Mouse (Mus musculus) midbrain, embryonic 12.5 days (tissue): ENCODE measurements around the gene Slc4a4. TPM values are rescaled to one million over a fixed set of nuclear protein-coding genes. Genes with fewer than 3 reads are reported as not detected.

ENCODE experiments used
- ATAC-seq: fragments of 200-750 bp; cut with Nextera tagmentation; 2 replicates; pipeline ENCODE4 v1.8.0; 2017; ENCODE audit warnings: low read depth, moderate TSS enrichment, moderate library complexity; ENCODE audit not compliant: low FRiP score
- H3K27ac ChIP-seq: fragments of 300-500 bp; sonication (generic); replicated peaks from 2 replicates; pipeline ENCODE4 v1.5.1; 2016; ENCODE audit warnings: mild to moderate bottlenecking
- H3K27me3 ChIP-seq: fragments of 300-500 bp; sonication (generic); 2 replicates; pipeline ENCODE4 v1.6.1; 2016; ENCODE audit warnings: mild to moderate bottlenecking
- H3K36me3 ChIP-seq: fragments of 300-500 bp; sonication (generic); 2 replicates; pipeline ENCODE4 v1.6.1; 2016
- H3K4me1 ChIP-seq: fragments of 300-500 bp; sonication (generic); 2 replicates; pipeline ENCODE4 v1.6.1; 2016
- H3K4me2 ChIP-seq: fragments of 300-500 bp; sonication (generic); replicated peaks from 2 replicates; pipeline ENCODE4 v1.6.1; 2016; ENCODE audit warnings: mild to moderate bottlenecking, moderate library complexity
- H3K4me3 ChIP-seq: fragments of 300-500 bp; sonication (generic); 2 replicates; pipeline ENCODE4 v1.5.1; 2016; ENCODE audit warnings: mild to moderate bottlenecking
- H3K9ac ChIP-seq: fragments of 300-500 bp; sonication (generic); replicated peaks from 2 replicates; pipeline ENCODE4 v1.6.1; 2016; ENCODE audit warnings: mild to moderate bottlenecking, moderate library complexity
- H3K9me3 ChIP-seq: fragments of 300-500 bp; sonication (generic); 2 replicates; pipeline ENCODE4 v1.6.1; 2016; ENCODE audit warnings: mild to moderate bottlenecking
- WGBS: fragments of 180-500 bp; shearing (Covaris S2); methylation state at CpG from one replicate; pipeline ENCODE4 v1.1.7; 2016; 5-methylcytosine and 5-hydroxymethylcytosine counted together
- polyA plus RNA-seq: library from polyadenylated mRNA; unstranded; fragments of >200 nt; fragmentation: Nextera tagmentation; extraction: Ambion mirVana; gene quantifications from 2 replicates; pipeline ENCODE4 v1.2.1, GENCODE M21; 2016

Slc4a4 gene
- polyA plus RNA-seq, 1 experiment from 2014 or later = 3.0 TPM

DNA sequence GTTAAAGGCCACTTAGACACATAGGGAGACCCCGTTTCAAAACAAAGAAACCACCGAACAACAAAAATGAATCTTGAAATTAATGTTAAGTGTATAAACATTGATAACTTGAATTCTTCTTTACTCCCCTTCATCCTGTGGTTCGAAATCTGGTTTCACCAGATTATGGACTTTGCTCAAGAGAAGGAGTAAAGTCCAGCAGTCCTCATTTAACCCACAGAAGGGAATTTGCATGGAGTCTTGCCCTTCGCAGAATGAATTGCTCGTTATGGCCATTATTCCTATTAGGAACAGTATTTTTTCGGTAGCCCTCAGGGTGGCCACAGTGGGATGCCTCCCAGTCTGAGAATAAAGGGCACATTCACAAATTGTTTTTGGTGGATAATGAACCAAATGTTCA is 131.9 kb downstream of the Slc4a4 start:
- Histone ChIP-seq H3K27ac (no peak overlapping the region), H3K4me3 (no peak overlapping the region), H3K36me3 (no peaks in the 10 kb centered on the region), H3K4me1 (no peaks in the 10 kb centered on the region), H3K4me2 (no peak overlapping the region), H3K9ac (no peak overlapping the region), H3K9me3 (no peaks in the 10 kb centered on the region), H3K27me3 (no peaks in the 10 kb centered on the region)
- no peak for ATAC-seq
- WGBS = 83% methylated on average over 6 of the region's 6 CpGs

DNA sequence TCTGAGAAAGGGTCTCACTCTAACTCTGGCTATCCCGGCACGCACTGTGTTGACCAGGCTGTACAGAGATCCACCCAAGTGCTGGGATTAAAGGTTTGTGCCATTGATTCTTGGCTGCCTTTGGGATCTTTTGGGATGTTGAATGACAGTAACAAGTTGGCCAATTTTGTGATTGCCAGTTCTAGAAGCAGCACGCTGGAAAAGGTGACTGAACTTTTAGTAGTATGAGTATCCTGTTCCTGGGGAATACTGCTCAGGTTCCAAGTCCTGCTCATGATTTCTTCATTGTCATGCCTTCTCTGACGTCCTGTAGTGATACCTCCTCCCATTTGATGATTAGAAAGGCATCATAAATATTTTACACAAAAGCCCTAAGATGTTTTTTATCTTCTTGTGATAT is 137.8 kb downstream of the Slc4a4 start:
- ATAC-seq = no peak
- WGBS = 90% methylated on average over 4 of the region's 4 CpGs
- Histone ChIP-seq H3K27me3 (no peaks in the 10 kb centered on the region), H3K36me3 (no peaks in the 10 kb centered on the region), H3K27ac (no peak overlapping the region), H3K4me1 (no peaks in the 10 kb centered on the region), H3K4me2 (no peak overlapping the region), H3K9me3 (no peaks in the 10 kb centered on the region), H3K9ac (no peak overlapping the region), H3K4me3 (no peak overlapping the region)

DNA sequence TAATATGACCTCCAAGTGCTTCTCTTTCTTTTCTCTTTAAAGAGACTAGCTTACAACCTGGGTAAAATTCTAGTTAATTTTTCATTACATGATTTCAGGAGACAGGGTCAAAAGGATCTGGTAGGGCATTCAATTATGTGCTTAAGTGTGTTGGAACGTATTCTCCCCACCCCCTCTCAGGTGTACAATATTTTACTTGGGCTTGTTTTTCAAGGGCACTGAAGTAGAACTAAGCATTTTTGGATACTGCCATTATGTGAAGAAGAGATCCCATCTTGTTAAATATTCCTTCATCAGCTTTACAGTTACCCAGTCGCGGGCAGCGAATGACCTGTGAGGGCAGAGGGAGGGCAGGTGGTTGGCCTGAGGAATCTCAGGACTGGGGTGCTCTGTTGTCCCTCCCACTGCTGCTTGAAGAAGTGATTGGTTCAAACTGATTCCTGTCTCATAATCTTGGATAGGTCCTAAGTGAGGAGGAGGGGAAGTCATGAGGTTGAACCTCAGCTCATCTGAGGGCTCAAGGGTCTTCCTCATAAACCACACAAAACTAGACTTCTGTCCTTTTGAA is 141.0 kb downstream of the Slc4a4 start:
- ATAC-seq = no peak
- H3K4me3 ChIP-seq = no peak overlapping the region
- no peak overlapping the region for H3K4me2 ChIP-seq
- no peaks in the 10 kb centered on the region for H3K4me1 ChIP-seq
- H3K9me3 ChIP-seq = no peaks in the 10 kb centered on the region
- H3K9ac ChIP-seq = no peak overlapping the region
- no peaks in the 10 kb centered on the region for H3K36me3 ChIP-seq
- 92% methylated on average over 4 of the region's 4 CpGs for WGBS
- H3K27me3 ChIP-seq = no peaks in the 10 kb centered on the region
- H3K27ac ChIP-seq = no peak overlapping the region

DNA sequence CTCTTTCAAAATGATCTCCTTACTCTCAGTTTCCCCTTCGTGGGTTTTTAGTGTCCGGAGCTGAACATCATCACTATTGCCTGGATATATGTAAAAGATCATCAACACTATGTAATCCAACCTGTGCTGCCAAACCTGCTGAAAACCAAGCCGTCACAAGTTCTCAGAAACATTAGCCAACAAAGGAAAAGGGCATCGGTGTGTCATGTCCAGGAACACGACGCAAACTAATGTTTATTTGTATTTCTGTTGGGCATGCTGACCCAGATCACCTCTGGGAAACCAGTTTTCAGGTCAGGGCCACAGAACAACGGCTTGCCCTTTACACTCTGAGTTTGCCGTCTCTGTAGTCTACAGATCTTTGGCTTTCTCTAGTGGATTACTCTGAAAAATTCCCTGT is 146.0 kb downstream of the Slc4a4 start:
- Histone ChIP-seq H3K4me1 (no peaks in the 10 kb centered on the region), H3K4me2 (no peak overlapping the region), H3K27ac (no peak overlapping the region), H3K4me3 (no peak overlapping the region), H3K27me3 (no peaks in the 10 kb centered on the region), H3K36me3 (no peaks in the 10 kb centered on the region), H3K9me3 (no peaks in the 10 kb centered on the region), H3K9ac (no peak overlapping the region)
- 93% methylated on average over 8 of the region's 8 CpGs for WGBS
- no peak for ATAC-seq

DNA sequence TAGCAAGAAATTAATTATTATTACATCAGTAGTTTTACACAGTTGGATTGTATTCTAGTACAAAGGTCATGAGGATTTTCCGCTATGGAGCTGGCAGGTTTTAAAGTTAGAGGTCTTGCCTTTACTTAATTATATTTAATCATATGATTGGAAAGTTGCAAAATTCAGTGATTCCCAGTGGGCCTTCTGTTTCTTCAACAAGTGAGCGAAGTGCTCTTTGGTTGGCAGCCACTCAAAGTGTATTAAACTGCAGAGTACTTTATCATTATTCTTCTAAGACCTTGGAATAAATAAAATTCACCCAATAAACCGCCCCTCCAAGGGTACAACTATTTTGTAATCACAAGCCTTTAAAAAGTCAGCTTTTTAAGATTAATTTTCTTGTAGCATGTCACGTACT is 146.6 kb downstream of the Slc4a4 start:
- no peak for ATAC-seq
- no peaks in the 10 kb centered on the region for H3K9me3 ChIP-seq
- 87% methylated on average over 4 of the region's 4 CpGs for whole genome bisulfite sequencing
- no peaks in the 10 kb centered on the region for H3K4me1 ChIP-seq
- H3K9ac ChIP-seq = no peak overlapping the region
- no peaks in the 10 kb centered on the region for H3K36me3 ChIP-seq
- H3K4me2 ChIP-seq = no peak overlapping the region
- no peak overlapping the region for H3K27ac ChIP-seq
- no peaks in the 10 kb centered on the region for H3K27me3 ChIP-seq
- no peak overlapping the region for H3K4me3 ChIP-seq

DNA sequence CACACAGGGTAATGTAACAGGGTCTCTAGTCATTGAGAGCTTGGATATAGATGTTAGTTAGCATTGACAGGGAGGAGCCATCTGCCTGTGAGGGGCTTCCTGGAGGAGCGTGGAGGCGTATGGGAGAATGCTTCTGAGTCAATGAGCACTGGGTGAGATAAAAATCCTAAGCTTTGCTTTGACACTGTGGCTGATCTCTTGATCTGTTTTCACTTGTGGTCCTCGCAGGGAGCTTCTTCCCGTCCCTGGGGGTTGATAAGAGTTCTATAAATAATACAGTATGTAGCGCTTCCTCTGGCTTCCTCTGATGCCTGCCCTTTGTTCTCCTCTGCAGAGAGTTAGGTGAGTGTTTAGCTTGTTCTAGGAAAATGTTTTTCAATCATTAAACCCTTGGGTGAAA is 149.5 kb downstream of the Slc4a4 start:
- Histone ChIP-seq H3K4me1 (no peaks in the 10 kb centered on the region), H3K4me3 (no peak overlapping the region), H3K36me3 (no peaks in the 10 kb centered on the region), H3K27ac (no peak overlapping the region), H3K27me3 (no peaks in the 10 kb centered on the region), H3K4me2 (no peak overlapping the region), H3K9ac (no peak overlapping the region), H3K9me3 (no peaks in the 10 kb centered on the region)
- 58% methylated on average over 5 of the region's 5 CpGs for WGBS
- ATAC-seq = peak; percentile 61

DNA sequence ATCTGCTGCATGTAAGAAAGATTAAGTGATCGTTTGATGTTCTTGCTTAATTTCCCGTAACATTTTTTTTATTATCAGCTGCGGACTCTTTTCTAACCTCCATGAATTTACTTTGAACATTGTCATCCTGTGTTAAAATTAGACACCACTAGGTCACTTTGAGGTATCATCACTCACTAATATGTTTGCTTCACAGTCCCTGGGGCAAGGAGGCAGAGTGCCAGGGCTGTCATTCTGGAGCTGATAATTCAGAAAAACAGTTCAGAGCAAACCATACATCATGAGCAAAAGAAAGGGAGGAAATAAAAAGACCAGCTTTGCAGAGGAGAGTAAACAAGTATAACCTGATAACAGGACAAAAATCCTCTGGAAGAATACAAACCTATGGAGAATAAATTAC is 154.2 kb downstream of the Slc4a4 start:
- Histone ChIP-seq H3K27ac (no peak overlapping the region), H3K9ac (no peak overlapping the region), H3K4me2 (no peak overlapping the region), H3K9me3 (no peaks in the 10 kb centered on the region), H3K4me3 (no peak overlapping the region), H3K36me3 (no peaks in the 10 kb centered on the region), H3K4me1 (no peaks in the 10 kb centered on the region), H3K27me3 (no peaks in the 10 kb centered on the region)
- WGBS = 90% methylated on average over 3 of the region's 3 CpGs
- no peak for ATAC-seq

DNA sequence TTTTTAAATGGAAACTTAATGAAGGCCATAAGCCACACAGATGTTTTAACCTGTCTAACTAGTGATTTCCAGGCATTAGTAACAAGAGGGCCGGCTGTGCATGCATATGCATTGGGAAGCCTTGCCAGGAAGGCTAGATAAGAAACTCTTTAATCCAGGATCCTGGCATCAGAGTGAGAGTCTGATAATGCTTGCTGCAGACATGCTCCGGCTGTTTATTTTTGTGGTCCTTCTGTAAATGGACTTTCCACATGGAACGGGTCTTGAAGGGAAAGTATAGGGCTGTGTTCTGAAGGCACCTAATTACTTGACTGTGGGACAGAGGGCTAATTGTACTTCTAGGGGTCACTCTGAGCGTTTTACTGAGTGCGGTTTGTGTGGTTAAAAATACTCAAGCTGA is 157.2 kb downstream of the Slc4a4 start:
- no peak for ATAC-seq
- no peak overlapping the region for H3K4me2 ChIP-seq
- H3K4me3 ChIP-seq = no peak overlapping the region
- H3K9ac ChIP-seq = no peak overlapping the region
- H3K9me3 ChIP-seq = no peaks in the 10 kb centered on the region
- no peaks in the 10 kb centered on the region for H3K36me3 ChIP-seq
- 80% methylated on average over 5 of the region's 5 CpGs for WGBS
- H3K27ac ChIP-seq = no peak overlapping the region
- H3K4me1 ChIP-seq = no peaks in the 10 kb centered on the region
- no peaks in the 10 kb centered on the region for H3K27me3 ChIP-seq

DNA sequence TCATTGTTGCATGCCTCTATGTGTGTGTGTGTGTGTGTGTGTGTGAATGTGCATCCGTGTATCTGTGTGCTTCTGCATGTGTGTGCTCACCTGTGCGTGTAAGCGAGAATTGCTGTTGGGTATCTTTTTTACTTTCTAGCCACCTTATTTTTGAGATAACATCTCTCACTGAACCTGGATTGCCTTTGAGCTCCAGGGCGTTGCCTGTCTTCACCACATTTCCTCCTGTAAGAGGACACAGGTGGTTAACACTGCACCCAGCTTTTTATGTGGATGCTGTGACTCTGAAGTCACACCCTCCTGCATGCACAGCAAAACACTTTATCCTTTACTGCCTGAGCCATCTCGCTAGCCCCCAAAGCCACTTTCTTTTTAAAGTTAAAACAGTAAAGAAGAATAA is 158.2 kb downstream of the Slc4a4 start:
- ATAC-seq = no peak
- Histone ChIP-seq H3K9ac (no peak overlapping the region), H3K27me3 (no peaks in the 10 kb centered on the region), H3K36me3 (no peaks in the 10 kb centered on the region), H3K4me1 (no peaks in the 10 kb centered on the region), H3K27ac (no peak overlapping the region), H3K4me3 (no peak overlapping the region), H3K4me2 (no peak overlapping the region), H3K9me3 (no peaks in the 10 kb centered on the region)
- 88% methylated on average over 5 of the region's 5 CpGs for WGBS

DNA sequence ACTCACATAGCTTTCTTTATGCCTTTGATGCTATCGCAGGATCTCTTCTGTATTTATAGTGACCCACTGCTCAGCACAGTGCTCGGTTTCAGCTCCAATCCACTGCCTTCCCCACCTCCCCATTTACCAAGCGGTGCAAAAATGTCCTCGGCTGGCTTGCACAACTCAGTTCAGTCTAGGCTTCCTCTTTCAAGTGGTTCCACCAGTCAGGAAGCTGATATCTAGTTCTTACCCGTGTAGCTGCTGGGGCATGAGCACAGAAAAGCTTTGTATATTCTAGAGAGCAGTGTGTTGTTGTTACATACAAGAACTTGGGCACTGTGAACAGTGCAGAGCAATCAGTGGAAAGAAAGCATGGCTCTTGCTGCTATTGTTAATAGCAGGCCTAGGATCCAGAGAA is 165.0 kb downstream of the Slc4a4 start:
- 80% methylated on average over 5 of the region's 5 CpGs for WGBS
- no peak overlapping the region for H3K4me3 ChIP-seq
- H3K27me3 ChIP-seq = no peaks in the 10 kb centered on the region
- ATAC-seq = no peak
- no peak overlapping the region for H3K4me2 ChIP-seq
- no peaks in the 10 kb centered on the region for H3K4me1 ChIP-seq
- H3K36me3 ChIP-seq = no peaks in the 10 kb centered on the region
- H3K27ac ChIP-seq = no peak overlapping the region
- H3K9ac ChIP-seq = no peak overlapping the region
- H3K9me3 ChIP-seq = no peaks in the 10 kb centered on the region

DNA sequence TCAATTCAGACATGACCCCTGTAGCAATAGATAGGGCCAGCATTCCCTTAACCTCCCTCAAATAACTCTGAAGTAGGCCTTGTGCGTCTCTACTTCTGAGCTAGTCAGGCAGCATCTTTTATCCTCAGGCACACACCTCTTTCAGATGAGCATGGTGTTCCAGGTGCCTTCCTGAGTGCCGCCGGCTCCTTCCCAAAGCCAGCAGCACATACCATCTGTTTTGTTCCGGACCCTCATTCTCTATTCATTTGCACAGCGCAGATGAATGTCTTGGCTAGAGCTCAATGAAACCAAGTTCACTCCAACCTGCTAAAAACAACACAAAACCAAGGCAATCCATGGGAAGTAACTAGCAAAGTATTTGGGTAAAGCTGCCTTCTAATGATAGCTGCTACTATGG is 165.6 kb downstream of the Slc4a4 start:
- Histone ChIP-seq H3K9ac (no peak overlapping the region), H3K9me3 (no peaks in the 10 kb centered on the region), H3K27ac (no peak overlapping the region), H3K4me3 (no peak overlapping the region), H3K36me3 (no peaks in the 10 kb centered on the region), H3K4me2 (no peak overlapping the region), H3K4me1 (no peaks in the 10 kb centered on the region), H3K27me3 (no peaks in the 10 kb centered on the region)
- no peak for ATAC-seq
- WGBS = 95% methylated on average over 5 of the region's 5 CpGs

DNA sequence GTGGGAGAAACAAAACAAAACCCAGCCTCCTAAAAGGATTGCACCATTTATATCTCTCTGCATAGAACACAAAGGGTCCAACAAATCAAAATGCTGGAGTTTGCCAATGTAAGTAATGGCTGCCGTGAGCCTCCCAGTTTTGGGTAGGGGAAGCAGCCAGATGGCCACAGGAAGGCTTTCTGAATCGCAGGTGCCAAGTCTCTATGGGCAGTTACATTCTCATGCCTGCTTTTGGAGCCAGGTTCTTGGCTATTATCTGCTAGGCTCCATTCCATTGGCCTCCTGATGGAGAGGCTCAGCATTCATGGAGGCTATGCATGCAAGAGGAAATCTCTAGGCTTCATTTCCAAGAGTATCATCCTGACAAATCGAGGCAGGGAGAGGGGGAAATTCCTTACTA is 169.0 kb downstream of the Slc4a4 start:
- H3K4me1 ChIP-seq = no peaks in the 10 kb centered on the region
- H3K27ac ChIP-seq = no peak overlapping the region
- H3K9me3 ChIP-seq = no peaks in the 10 kb centered on the region
- H3K4me2 ChIP-seq = no peak overlapping the region
- no peak overlapping the region for H3K9ac ChIP-seq
- WGBS = 92% methylated on average over 3 of the region's 3 CpGs
- ATAC-seq = no peak
- H3K4me3 ChIP-seq = no peak overlapping the region
- H3K27me3 ChIP-seq = no peaks in the 10 kb centered on the region
- no peaks in the 10 kb centered on the region for H3K36me3 ChIP-seq

DNA sequence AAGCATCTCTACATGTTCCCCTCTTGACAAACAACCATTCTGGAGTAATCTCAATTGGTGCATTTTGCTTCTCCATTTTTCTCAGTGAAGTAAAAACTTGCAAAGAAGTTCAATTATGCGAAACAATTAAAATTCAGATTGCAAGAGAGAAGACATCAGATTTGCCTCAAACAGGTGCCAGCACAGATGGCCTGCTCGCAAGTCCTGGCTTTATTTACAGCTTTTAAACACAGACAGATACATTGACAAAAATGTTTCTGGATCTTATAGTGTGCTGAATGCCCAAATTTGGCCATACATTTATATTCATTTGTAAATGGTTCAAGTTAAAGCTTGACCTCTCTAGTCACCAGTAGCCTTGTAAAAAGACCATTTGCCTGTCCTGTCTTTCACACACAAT is 169.8 kb downstream of the Slc4a4 start:
- Histone ChIP-seq H3K27me3 (no peaks in the 10 kb centered on the region), H3K4me2 (no peak overlapping the region), H3K27ac (no peak overlapping the region), H3K9me3 (no peaks in the 10 kb centered on the region), H3K36me3 (no peaks in the 10 kb centered on the region), H3K4me3 (no peak overlapping the region), H3K4me1 (no peaks in the 10 kb centered on the region), H3K9ac (no peak overlapping the region)
- ATAC-seq = no peak
- WGBS = 87% methylated on average over 2 of the region's 2 CpGs
